Mouse (Mus musculus) neural tube, embryonic 12.5 days (tissue): Measurements from ENCODE around the gene Syk. TPM values are rescaled to one million over a fixed set of nuclear protein-coding genes. Genes with fewer than 3 reads are reported as not detected.

ENCODE experiments used
- ATAC-seq: fragments of 200-750 bp; cut with Nextera tagmentation; 2 replicates; pipeline ENCODE4 v1.8.0; 2017; ENCODE audit warnings: low read depth, mild to moderate bottlenecking, moderate TSS enrichment, moderate library complexity; ENCODE audit not compliant: low FRiP score
- H3K27ac ChIP-seq: fragments of 300-500 bp; sonication (generic); 2 replicates; pipeline ENCODE4 v1.5.1; 2016
- H3K27me3 ChIP-seq: fragments of 300-500 bp; sonication (generic); replicated peaks from 2 replicates; pipeline ENCODE4 v1.6.1; 2016; ENCODE audit warnings: mild to moderate bottlenecking
- H3K36me3 ChIP-seq: fragments of 300-500 bp; sonication (generic); 2 replicates; pipeline ENCODE4 v1.6.1; 2016; ENCODE audit warnings: mild to moderate bottlenecking
- H3K4me1 ChIP-seq: fragments of 300-500 bp; sonication (generic); 2 replicates; pipeline ENCODE4 v1.6.1; 2016
- H3K4me2 ChIP-seq: fragments of 300-500 bp; sonication (generic); replicated peaks from 2 replicates; pipeline ENCODE4 v1.6.1; 2016; ENCODE audit warnings: mild to moderate bottlenecking
- H3K4me3 ChIP-seq: fragments of 300-500 bp; sonication (generic); 2 replicates; pipeline ENCODE4 v1.5.1; 2016
- H3K9ac ChIP-seq: fragments of 300-500 bp; sonication (generic); 2 replicates; pipeline ENCODE4 v1.6.1; 2016; ENCODE audit warnings: mild to moderate bottlenecking
- H3K9me3 ChIP-seq: fragments of 300-500 bp; sonication (generic); 2 replicates; pipeline ENCODE4 v1.6.1; 2016; ENCODE audit warnings: mild to moderate bottlenecking
- WGBS: fragments of 180-500 bp; shearing (Covaris S2); methylation state at CpG from one replicate; pipeline ENCODE4 v1.1.7; 2016; 5-methylcytosine and 5-hydroxymethylcytosine counted together
- polyA plus RNA-seq: library from polyadenylated mRNA; unstranded; fragments of >200 nt; fragmentation: Nextera tagmentation; extraction: Ambion mirVana; gene quantifications from 2 replicates; pipeline ENCODE4 v1.2.1, GENCODE M21; 2016

The Syk gene
- 3.0 TPM in 2 replicates for polyA plus RNA-seq

DNA sequence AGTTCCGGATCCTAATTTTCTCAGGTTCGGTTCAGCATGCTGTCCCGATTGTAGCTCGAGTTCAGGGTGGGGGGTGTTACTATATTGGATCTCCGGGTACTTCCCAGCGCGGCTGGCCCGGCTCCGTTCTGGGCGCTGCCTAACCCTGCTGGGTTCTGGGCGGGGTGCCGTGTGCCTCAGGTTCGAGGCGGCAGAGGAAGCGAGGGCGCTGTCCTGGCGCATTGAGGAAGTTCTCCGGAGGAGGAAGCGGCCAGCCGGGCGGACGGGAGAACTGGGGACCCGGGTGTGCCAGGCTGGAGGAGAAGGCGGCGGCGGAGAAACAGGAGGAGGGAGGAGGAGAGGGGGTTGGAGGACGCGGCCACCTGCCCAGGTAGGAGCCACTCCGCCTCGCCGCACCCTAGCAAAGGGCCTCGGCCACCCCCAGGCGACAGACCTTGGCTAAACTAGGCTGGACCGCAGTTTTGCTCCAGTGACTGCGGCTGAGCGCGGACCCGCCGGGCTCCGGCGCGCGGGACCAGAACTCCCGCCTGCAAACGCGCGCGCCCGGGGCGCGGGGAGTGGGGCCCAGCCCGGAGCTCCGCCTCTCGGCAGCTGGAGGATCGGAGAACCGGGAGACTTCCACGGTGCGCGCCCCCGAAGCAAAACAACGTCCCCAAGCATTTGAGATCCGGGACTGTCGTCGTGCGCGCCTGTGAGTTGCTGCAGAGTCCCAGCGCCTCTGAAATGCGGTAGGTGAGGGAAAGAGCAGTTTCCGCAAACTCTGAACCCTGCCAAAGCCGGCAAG, at the start of gene Syk:
Gene Syk (plus strand): TSS at position 296 of the 784 bp plus-strand sequence.
- ATAC-seq: peak; percentile 53
- under 1% methylated on average over 70 of the region's 70 CpGs for WGBS
- peak within 1 kb of the TSS; percentile 47; the same call in 1 of the 2 replicates for H3K9ac ChIP-seq

DNA sequence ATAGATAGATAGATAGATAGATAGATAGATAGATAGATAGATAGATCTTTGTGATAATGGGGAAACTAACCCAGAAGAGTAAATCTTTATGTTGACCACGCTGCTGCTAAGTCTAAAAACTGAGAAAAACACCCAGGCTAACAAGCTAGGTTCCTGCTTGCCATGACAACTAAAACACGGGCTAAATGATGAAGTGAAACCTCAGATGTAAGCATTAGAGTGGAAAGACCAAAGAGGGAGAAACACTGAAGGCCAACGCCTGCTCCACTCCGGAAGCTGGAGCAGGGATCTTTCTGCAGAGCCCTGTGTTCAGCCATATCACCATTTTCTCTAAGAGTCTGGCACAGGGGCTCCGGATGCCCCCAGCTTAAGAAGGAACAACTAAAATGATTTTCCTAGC, 49.3 kb upstream of the Syk start:
- 80% methylated on average over 5 of the region's 5 CpGs for WGBS
- Histone ChIP-seq H3K4me3 (no peak overlapping the region), H3K4me1 (peaks cover 10% of the 10 kb centered on the region), H3K9me3 (no peaks in the 10 kb centered on the region), H3K27me3 (peaks cover 10% of the 10 kb centered on the region), H3K4me2 (no peak overlapping the region), H3K27ac (no peak overlapping the region), H3K9ac (no peak overlapping the region), H3K36me3 (no peaks in the 10 kb centered on the region)
- ATAC-seq: no peak

More for the DNA sequence above, at the start of gene Syk:
- no peaks in the 10 kb centered on the region for H3K36me3 ChIP-seq
- no peak within 1 kb of the TSS for H3K27ac ChIP-seq
- H3K4me1 ChIP-seq: peaks cover 9% of the 10 kb centered on the region; the same call in 1 of the 2 replicates
- H3K4me3 ChIP-seq: peak within 1 kb of the TSS; percentile 57
- no peaks in the 10 kb centered on the region for H3K9me3 ChIP-seq
- peak within 1 kb of the TSS; percentile 98 for H3K4me2 ChIP-seq
- peaks cover 21% of the 10 kb centered on the region for H3K27me3 ChIP-seq

DNA sequence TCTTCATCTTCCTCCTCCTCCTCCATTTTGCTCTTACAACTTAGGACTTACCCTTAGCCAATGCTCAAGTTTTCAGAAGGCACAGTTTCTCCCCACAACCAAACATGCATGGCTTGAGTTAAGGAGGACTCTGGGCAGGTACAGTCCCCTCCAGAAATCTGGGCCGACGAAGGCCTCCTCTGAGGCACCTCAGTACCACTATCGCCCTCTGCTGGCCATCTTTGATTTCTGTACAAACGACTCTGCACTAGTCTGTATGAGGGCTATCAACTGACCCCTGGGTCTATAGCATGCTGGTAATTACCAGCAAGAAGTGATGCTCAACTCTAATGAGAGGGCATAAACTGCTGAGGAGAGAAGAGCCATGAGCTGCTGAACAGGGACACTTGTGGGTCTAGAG, 47.4 kb upstream of the Syk start:
- Histone ChIP-seq H3K9ac (no peak overlapping the region), H3K27me3 (no peaks in the 10 kb centered on the region), H3K4me1 (peaks cover under 1% of the 10 kb centered on the region), H3K4me2 (no peak overlapping the region), H3K36me3 (no peaks in the 10 kb centered on the region), H3K9me3 (no peaks in the 10 kb centered on the region), H3K4me3 (no peak overlapping the region), H3K27ac (no peak overlapping the region)
- WGBS: 8% methylated on average over 4 of the region's 4 CpGs
- no peak for ATAC-seq

DNA sequence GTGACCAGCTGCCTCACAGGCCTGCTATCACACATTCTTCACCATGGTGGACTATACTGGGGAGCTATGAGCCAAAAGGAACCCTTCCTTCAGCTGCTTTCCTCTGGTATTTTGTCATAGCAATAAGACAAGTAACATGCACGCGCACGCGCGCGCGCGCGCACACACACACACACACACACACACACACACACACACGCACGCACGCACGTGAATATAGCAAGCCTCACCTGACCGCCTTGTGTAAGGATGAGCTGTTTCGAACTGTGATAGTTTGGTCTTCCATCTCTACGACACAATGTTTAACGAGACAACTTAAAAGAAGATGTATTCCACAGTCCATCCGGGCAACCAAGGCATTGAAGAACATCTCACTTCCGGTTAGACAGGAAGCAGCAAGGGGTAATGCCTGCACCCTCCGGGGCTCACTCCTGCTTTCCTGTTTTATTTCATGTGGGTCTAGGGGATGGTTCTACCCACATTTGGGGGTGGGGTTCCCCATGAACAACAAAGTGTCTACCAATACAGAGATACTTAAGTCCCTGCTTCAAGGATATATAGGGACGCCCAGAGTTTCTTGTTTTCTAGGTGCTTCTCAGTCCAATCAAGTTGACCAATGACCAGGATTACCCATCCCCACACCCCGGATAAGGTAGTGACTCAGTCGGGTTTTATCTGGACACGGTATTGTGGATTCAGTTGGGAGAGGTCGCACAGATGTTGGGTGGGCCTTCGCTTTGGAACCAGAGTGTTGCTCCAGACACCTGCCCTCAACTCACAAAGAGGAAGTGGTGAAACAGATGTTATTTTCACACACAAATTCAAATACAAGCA, 45.0 kb upstream of the Syk start:
- Histone ChIP-seq H3K4me1 (no peaks in the 10 kb centered on the region), H3K27ac (no peak overlapping the region), H3K9me3 (no peaks in the 10 kb centered on the region), H3K4me3 (no peak overlapping the region), H3K4me2 (no peak overlapping the region), H3K36me3 (no peaks in the 10 kb centered on the region), H3K9ac (no peak overlapping the region), H3K27me3 (no peaks in the 10 kb centered on the region)
- ATAC-seq: no peak
- 95% methylated on average over 26 of the region's 26 CpGs for WGBS

DNA sequence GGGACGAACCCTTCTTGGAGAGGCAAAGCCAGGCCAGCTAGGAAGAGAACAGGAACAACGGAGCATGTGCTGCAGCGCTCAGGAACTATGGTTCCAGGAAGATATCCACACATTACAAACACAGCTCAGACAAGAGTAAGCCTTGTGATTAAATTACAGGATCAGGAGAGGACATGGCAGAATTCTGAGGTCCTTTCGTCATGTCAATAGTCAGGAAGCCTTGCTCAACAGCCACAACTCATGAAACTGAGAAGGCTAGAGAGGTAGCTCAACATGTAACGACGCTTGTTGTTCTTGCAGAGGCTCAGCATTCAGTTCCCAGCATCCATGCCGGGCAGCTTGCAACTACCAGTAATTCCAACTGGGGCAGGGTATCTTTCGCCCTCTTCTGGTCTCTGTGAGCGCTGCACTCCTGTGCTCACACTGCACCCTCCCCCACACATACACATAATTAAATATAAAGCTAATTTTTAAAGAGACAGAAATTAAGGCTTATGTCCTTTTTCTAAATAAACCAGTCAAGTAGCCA, 44.3 kb upstream of the Syk start:
- Histone ChIP-seq H3K4me3 (no peak overlapping the region), H3K36me3 (no peaks in the 10 kb centered on the region), H3K4me1 (no peaks in the 10 kb centered on the region), H3K4me2 (no peak overlapping the region), H3K9me3 (no peaks in the 10 kb centered on the region), H3K27ac (no peak overlapping the region), H3K9ac (no peak overlapping the region), H3K27me3 (no peaks in the 10 kb centered on the region)
- WGBS: 93% methylated on average over 9 of the region's 9 CpGs
- no peak for ATAC-seq

DNA sequence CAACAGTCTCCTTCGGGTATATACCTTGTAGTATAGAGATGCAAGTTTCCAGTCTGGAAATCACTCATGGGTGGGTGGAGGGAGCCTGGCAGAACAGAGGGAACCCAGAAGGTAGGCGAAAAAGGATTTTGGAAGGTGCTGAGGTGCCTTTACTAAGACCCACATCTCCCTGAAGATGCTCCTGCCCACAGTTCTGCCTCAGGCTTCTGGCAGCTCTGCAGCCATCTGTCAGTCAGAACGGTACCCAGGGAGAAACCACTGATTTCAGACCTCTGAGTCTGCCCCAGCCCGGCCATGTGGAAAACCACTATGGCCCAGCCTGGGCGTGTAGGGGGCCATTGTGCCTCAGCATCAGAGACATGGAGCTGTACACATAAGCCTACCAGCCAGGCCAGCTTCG, 43.5 kb upstream of the Syk start:
- no peak overlapping the region for H3K27ac ChIP-seq
- ATAC-seq: no peak
- 84% methylated on average over 6 of the region's 6 CpGs for WGBS
- no peaks in the 10 kb centered on the region for H3K4me1 ChIP-seq
- H3K36me3 ChIP-seq: no peaks in the 10 kb centered on the region
- H3K9me3 ChIP-seq: no peaks in the 10 kb centered on the region
- no peaks in the 10 kb centered on the region for H3K27me3 ChIP-seq
- no peak overlapping the region for H3K4me3 ChIP-seq
- no peak overlapping the region for H3K4me2 ChIP-seq
- no peak overlapping the region for H3K9ac ChIP-seq

DNA sequence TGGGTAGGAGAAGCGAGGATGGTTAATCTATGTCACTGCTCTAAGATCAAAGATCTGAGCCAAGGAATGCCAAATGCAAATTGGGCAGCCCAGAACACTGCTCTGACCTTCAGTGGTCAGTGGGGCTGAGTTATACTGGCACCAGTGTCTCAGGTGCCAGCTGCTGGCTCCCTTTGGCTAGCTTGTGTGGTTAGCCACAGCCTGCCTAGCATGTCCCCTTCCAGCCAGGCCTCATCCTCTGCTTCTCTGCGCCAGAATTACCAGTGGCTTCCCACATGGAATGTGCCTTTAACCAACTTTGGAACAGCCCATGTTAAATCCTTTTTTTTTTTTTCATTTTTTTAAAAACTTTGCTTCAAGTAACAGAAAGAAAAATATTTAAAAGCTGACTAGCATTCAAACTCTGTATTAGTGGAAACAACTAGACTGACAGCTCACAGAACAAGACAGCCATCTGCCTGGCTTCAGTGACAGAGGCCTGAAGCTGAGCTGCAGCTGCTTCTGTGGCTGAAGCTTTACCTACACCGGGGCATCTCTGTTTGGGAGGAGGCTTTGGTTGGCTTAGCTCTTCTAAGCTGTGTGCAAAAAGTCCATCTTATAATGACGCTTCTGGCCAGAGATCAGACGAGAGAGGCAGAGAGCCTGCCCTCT, 41.5 kb upstream of the Syk start:
- H3K9ac ChIP-seq: no peak overlapping the region
- no peak overlapping the region for H3K4me3 ChIP-seq
- H3K4me2 ChIP-seq: no peak overlapping the region
- H3K36me3 ChIP-seq: no peaks in the 10 kb centered on the region
- no peaks in the 10 kb centered on the region for H3K27me3 ChIP-seq
- no peaks in the 10 kb centered on the region for H3K9me3 ChIP-seq
- 80% methylated on average over 5 of the region's 5 CpGs for WGBS
- no peak for ATAC-seq
- H3K27ac ChIP-seq: no peak overlapping the region
- no peaks in the 10 kb centered on the region for H3K4me1 ChIP-seq

DNA sequence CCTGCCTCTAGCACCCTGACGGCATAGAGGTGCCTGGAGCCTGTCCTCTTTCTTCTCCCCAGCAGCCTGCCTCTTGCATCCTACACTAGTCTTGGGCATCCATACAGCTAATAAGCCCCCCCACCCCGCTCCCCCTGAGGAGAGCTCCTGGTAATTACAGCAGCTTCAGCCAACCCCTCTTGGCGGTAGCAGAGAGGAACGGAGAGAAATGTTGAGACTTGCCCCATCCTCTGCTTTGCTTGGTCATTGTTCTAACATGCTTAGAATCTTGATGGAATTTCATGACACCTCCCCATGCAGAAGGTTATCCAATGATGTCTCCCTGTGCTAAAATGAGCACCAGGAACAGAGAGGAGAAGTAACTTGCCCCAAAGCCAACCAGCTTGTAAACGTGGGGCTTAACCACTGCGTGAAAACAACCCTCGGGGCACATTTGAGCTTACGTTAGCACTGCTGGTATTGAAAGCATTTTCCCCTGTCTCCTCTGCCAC, 40.9 kb upstream of the Syk start:
- Histone ChIP-seq H3K27ac (no peak overlapping the region), H3K9me3 (no peaks in the 10 kb centered on the region), H3K4me1 (no peaks in the 10 kb centered on the region), H3K27me3 (no peaks in the 10 kb centered on the region), H3K4me3 (no peak overlapping the region), H3K36me3 (no peaks in the 10 kb centered on the region), H3K4me2 (no peak overlapping the region), H3K9ac (no peak overlapping the region)
- no peak for ATAC-seq
- 77% methylated on average over 8 of the region's 8 CpGs for WGBS

DNA sequence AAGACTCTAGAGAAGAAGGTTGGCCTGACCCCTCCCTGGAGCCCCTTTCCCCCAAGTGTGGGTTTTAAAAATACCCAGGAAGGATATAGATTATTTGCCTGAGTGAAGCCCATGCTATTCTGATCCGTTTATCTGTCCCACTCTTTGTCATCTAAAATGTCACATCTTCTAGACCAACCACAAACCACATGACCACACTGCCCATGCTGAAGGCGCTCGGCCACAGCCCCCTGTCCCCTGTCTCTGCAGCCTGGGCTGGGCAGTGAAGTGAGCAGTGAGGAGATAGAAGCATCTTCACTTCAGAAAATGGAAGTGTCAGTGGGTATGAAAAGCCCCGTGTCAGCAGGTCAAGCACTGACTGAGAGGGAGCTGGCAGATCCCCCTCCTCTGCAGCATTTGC, 40.3 kb upstream of the Syk start:
- Histone ChIP-seq H3K4me1 (no peaks in the 10 kb centered on the region), H3K9ac (no peak overlapping the region), H3K36me3 (no peaks in the 10 kb centered on the region), H3K9me3 (no peaks in the 10 kb centered on the region), H3K27me3 (no peaks in the 10 kb centered on the region), H3K27ac (no peak overlapping the region), H3K4me3 (no peak overlapping the region), H3K4me2 (no peak overlapping the region)
- 73% methylated on average over 4 of the region's 4 CpGs for WGBS
- no peak for ATAC-seq

DNA sequence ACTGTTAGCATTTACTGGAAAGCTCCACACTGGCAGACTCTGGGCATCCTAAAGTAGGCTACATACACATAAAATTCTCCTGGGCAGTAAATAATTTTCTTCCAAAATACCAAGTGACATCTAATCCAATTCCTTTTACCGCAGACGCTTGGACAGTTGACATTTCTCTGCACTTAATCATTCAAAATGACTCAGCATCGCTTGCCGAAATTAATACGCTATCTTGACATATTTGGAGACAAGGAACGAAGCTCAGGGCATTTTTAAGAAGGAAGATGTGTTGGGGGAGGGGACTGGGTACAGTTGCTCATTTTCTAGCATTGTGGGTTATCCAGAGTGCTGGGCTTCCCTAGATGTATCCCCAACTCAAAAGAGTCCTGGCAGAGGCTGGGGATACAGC, 36.7 kb upstream of the Syk start:
- no peaks in the 10 kb centered on the region for H3K9me3 ChIP-seq
- H3K4me2 ChIP-seq: no peak overlapping the region
- ATAC-seq: no peak
- no peak overlapping the region for H3K27ac ChIP-seq
- 88% methylated on average over 6 of the region's 6 CpGs for WGBS
- H3K4me1 ChIP-seq: no peaks in the 10 kb centered on the region
- H3K27me3 ChIP-seq: no peaks in the 10 kb centered on the region
- no peak overlapping the region for H3K9ac ChIP-seq
- H3K4me3 ChIP-seq: no peak overlapping the region
- no peaks in the 10 kb centered on the region for H3K36me3 ChIP-seq

DNA sequence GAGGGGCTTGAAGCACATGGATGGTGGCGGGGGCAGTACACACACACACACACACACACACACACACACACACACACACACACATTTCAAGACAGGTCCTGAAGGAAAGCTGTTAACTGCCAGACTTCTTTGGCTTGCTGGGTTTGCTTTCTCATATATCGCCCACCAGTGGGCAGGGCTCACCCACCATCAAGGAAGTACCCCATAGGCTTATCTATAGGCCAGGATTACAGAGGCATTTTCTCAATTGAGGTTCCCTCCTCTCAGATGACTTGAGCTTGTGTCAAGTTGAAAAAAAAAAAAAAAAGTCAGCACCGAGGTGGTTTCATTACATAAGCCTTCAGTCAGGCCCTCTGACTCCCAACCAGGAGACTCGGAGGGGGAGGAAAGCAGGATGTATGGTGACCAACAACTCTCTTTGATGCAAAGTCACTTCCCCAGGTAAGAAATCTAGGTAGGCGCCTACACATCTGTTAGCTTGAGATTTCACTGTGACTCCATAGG, 32.2 kb upstream of the Syk start:
- Histone ChIP-seq H3K27me3 (no peaks in the 10 kb centered on the region), H3K4me2 (no peak overlapping the region), H3K9ac (no peak overlapping the region), H3K27ac (no peak overlapping the region), H3K4me1 (no peaks in the 10 kb centered on the region), H3K4me3 (no peak overlapping the region), H3K36me3 (no peaks in the 10 kb centered on the region), H3K9me3 (no peaks in the 10 kb centered on the region)
- ATAC-seq: no peak
- 76% methylated on average over 5 of the region's 5 CpGs for WGBS

DNA sequence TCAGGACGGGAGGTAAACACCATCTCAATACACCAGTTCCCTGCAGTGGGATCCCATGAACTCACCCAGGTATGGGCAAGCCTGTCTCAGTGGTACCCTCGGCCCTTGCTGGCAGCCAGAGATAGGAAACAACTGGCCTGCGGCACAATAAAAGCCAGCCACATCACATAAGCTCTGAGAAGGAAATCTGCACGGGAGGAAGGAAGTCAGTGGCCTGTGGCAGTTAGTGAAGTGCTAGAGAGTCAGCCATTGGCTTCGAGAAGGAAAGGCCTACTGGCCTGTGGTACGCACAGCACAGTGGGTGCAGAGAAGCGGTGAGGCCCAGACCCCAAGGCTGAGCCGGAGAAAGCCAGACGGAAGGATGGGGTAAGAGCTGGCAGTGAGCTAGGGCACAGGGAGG, 31.7 kb upstream of the Syk start:
- Histone ChIP-seq H3K4me2 (no peak overlapping the region), H3K4me3 (no peak overlapping the region), H3K4me1 (no peaks in the 10 kb centered on the region), H3K9me3 (no peaks in the 10 kb centered on the region), H3K36me3 (no peaks in the 10 kb centered on the region), H3K27ac (no peak overlapping the region), H3K9ac (no peak overlapping the region), H3K27me3 (no peaks in the 10 kb centered on the region)
- WGBS: 86% methylated on average over 9 of the region's 9 CpGs
- ATAC-seq: no peak
